In the genomic region with DNA sequence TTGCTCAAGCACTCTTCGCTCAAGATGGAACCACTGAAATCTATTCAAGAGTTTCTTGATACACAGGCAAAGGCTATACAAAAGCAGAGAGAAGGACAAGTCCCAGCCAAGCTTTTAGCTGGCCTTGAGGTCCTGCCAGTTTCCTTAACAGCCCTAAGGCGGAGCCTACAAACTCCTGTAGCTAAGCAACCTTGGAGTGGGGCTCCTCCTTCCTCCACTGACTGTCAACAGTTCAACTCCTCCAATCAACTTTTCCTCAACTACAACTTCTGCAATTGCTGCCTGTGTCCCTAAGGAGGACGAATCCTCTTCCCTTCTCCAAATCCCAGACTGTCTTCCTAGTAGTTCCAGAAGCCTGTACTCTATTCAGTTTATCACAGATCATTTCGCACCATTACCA, we compare ENCODE assay signal across 7 mouse cellular contexts. TPM values are rescaled to one million over a fixed set of nuclear protein-coding genes. Genes with fewer than 3 reads are reported as not detected.
DNase-seq lines count a peak whose midpoint lies in the region; ATAC-seq and TF ChIP-seq lines count a peak whose summit lies in the region.

No protein-coding gene starts in this region.

- H3K4me2 ChIP-seq in lung, embryonic 14.5 days: peak overlapping the region; percentile 72

- peak; percentile 26 to 29 for DNase-seq in B cell, adult 2 months
- peak; percentile 36 for DNase-seq in ES-E14 (ENCODE audit: low read depth, low spot score)
- peak; percentile 1 for DNase-seq in embryo, embryonic 9.5 days (ENCODE audit: extremely low spot score)
- DNase-seq in heart, adult 8-10 months (ENCODE audit: low spot score): peak; percentile 67
- peak; percentile 60 for DNase-seq in kidney, adult 18-20 months
- peak; percentile 69 for DNase-seq in lung, embryonic 14.5 days
- peak; percentile 27 for DNase-seq in ovary, postnatal 14 days (ENCODE audit: low spot score)

- 35% methylated on average over 4 of the region's 4 CpGs for WGBS in lung, embryonic 14.5 days

- ATAC-seq in lung, embryonic 14.5 days (ENCODE audit: insufficient read depth): no peak; the same call in 1 of the 2 replicates

- H3K4me3 ChIP-seq in ES-E14 (ENCODE audit: insufficient read depth in 1 of 2, low read depth in 1 of 2, low read length in 2 of 2, poor library complexity in 1 of 2, severe bottlenecking in 1 of 2): peak overlapping the region; percentile 67 to 90
- peak overlapping the region; percentile 83 for H3K4me3 ChIP-seq in lung, embryonic 14.5 days (ENCODE audit: low read depth, low read length)

- no peak for TF ChIP-seq CTCF in lung, embryonic 14.5 days (IDR thresholded peaks at IDR 0.05; ENCODE audit: low read depth)

- in situ Hi-C loops in ES-E14 (cut with MboI; ENCODE audit: low sequenced_read_pairs in 2 of 2, unreplicated experiment in 2 of 2): no loop called here

- H3K27me3 ChIP-seq in lung, embryonic 14.5 days (ENCODE audit: insufficient read depth, low read length): no peaks in the 10 kb centered on the region

- H3K9me3 ChIP-seq in ES-E14 (ENCODE audit: control insufficient read depth, insufficient read depth, low read depth, low read length): no peaks in the 10 kb centered on the region
- no peaks in the 10 kb centered on the region for H3K9me3 ChIP-seq in lung, embryonic 14.5 days (ENCODE audit: low read depth, low read length)

- H3K36me3 ChIP-seq in ES-E14 (ENCODE audit: control insufficient read depth, insufficient read depth, low read length, poor library complexity, severe bottlenecking): peaks cover 3% of the 10 kb centered on the region; the same call in 1 of the 2 replicates
- no peaks in the 10 kb centered on the region for H3K36me3 ChIP-seq in lung, embryonic 14.5 days (ENCODE audit: insufficient read depth)

- H3K27ac ChIP-seq in ES-E14 (ENCODE audit: insufficient read depth, low read depth, low read length, poor library complexity, severe bottlenecking): no peak overlapping the region
- H3K27ac ChIP-seq in lung, embryonic 14.5 days (ENCODE audit: low read depth): peak overlapping the region; percentile 77

- H3K9ac ChIP-seq in ES-E14 (ENCODE audit: insufficient read depth, low read depth, low read length, poor library complexity, severe bottlenecking): peak overlapping the region; percentile 87; the same call in 1 of the 2 replicates
- peak overlapping the region; percentile 77 for H3K9ac ChIP-seq in lung, embryonic 14.5 days

- peaks cover 0 to 2% of the 10 kb centered on the region in 2 experiments; a peak in 1 of 4 replicates for H3K4me1 ChIP-seq in ES-E14 (ENCODE audit: control insufficient read depth in 2 of 2, insufficient read depth in 2 of 2, low read length in 2 of 2, poor library complexity in 1 of 2)
- peaks cover 17% of the 10 kb centered on the region for H3K4me1 ChIP-seq in lung, embryonic 14.5 days (ENCODE audit: insufficient read depth)

TF ChIP-seq in ES-E14, 5 proteins besides CTCF, POLR2A, EP300 and RAD21:
- TF ChIP-seq CHD2 (IDR thresholded peaks at IDR 0.05; ENCODE audit: low read depth, low read length): no peak
- TF ChIP-seq ZC3H11A (IDR thresholded peaks at IDR 0.05; ENCODE audit: borderline replicate concordance, low read depth, low read length): no peak
- TF ChIP-seq ZNF384 (IDR thresholded peaks at IDR 0.05; ENCODE audit: low read depth, low read length): no peak
- no peak for TF ChIP-seq HCFC1 (IDR thresholded peaks at IDR 0.05; ENCODE audit: borderline replicate concordance, insufficient read depth, low read length)
- TF ChIP-seq MAFK (IDR thresholded peaks at IDR 0.05; ENCODE audit: insufficient read depth, low read depth, low read length): no peak

RNA-seq across cellular contexts. Expression of a gene that starts 36.4 kb away (rescaled TPM):
- total RNA-seq in ES-E14 (2012; rRNA removed): 9.1 and 14.9 TPM in 2 replicates
- total RNA-seq in heart, adult 8-10 months (2022): 10 to 100 TPM; 19.8 to 24.7 (median 21.0) TPM
- 5.3 and 5.6 TPM in 2 replicates for polyA plus RNA-seq in lung, embryonic 14.5 days (2014; fragmentation: Nextera tagmentation; extraction: Ambion mirVana)

Comparison
In these comparisons a context has a peak if more than half of its experiments do, and no peak if none do; other contexts are left out.
1. DNase-seq: peak in every context shown above with its lines; median percentile 69 in lung, embryonic 14.5 days; 67 in heart, adult 8-10 months; 60 in kidney, adult 18-20 months; 36 in ES-E14; 28 in B cell, adult 2 months; 27 in ovary, postnatal 14 days; 1 in embryo, embryonic 9.5 days.